Mouse (Mus musculus): ENCODE results near the gene Hoxc10. TPM values are rescaled to one million over a fixed set of nuclear protein-coding genes. Genes with fewer than 3 reads are reported as not detected.

Hoxc10 gene
- polyA plus RNA-seq, 1 experiment from 2014 or later = not detected

GRCm38 (mm10) chr15:102988078-102988477 lies 21.5 kb downstream of the Hoxc10 start:
- Histone ChIP-seq H3K4me3 (no peak overlapping the region), H3K27ac (replicated peaks) (no peak overlapping the region), H3K36me3 (no peaks in the 10 kb centered on the region), H3K27me3 (ENCODE audit: low read depth, poor library complexity, severe bottlenecking) (peaks cover 100% of the 10 kb centered on the region), H3K9me3 (replicated peaks) (no peaks in the 10 kb centered on the region), H3K4me1 (0 out of 2 replicates have a peak, but pooled peaks cover 5% of the 10 kb centered on the region)
- WGBS = 11% methylated on average over 5 of the region's 5 CpGs
- DNase-seq (ENCODE audit: low spot score) = no peak

GRCm38 (mm10) chr15:102990461-102991397 lies 24.1 kb downstream of the Hoxc10 start, which contains the start of gene Hoxc8:
TSS of gene Hoxc8 (plus strand) at chr15:102990607.
- H3K4me1 ChIP-seq = 0 out of 2 replicates have a peak, but pooled peaks cover 5% of the 10 kb centered on the region
- H3K4me3 ChIP-seq = no peak within 1 kb of the TSS
- peaks cover 100% of the 10 kb centered on the region for H3K27me3 ChIP-seq (ENCODE audit: low read depth, poor library complexity, severe bottlenecking)
- no peak within 1 kb of the TSS for H3K27ac ChIP-seq (replicated peaks)
- DNase-seq (ENCODE audit: low spot score) = no peak
- no peaks in the 10 kb centered on the region for H3K36me3 ChIP-seq
- WGBS = 1% methylated on average over 69 of the region's 69 CpGs
- H3K9me3 ChIP-seq (replicated peaks) = no peaks in the 10 kb centered on the region

- Histone ChIP-seq H3K4me3 (no peak overlapping the region), H3K27ac (replicated peaks) (no peak overlapping the region), H3K27me3 (ENCODE audit: low read depth, poor library complexity, severe bottlenecking) (peaks cover 100% of the 10 kb centered on the region), H3K4me1 (0 out of 2 replicates have a peak, but pooled peaks cover 5% of the 10 kb centered on the region), H3K9me3 (replicated peaks) (no peaks in the 10 kb centered on the region), H3K36me3 (no peaks in the 10 kb centered on the region)
- 3% methylated on average over 7 of the region's 7 CpGs for WGBS
- DNase-seq (ENCODE audit: low spot score) = no peak
Observed at GRCm38 (mm10) chr15:102991782-102992181, 25.2 kb downstream of the Hoxc10 start.

GRCm38 (mm10) chr15:102992206-102992605 lies 25.6 kb downstream of the Hoxc10 start:
- H3K36me3 ChIP-seq = no peaks in the 10 kb centered on the region
- peaks cover 100% of the 10 kb centered on the region for H3K27me3 ChIP-seq (ENCODE audit: low read depth, poor library complexity, severe bottlenecking)
- H3K4me1 ChIP-seq = 0 out of 2 replicates have a peak, but pooled peaks cover 5% of the 10 kb centered on the region
- DNase-seq (ENCODE audit: low spot score) = no peak
- H3K9me3 ChIP-seq (replicated peaks) = no peaks in the 10 kb centered on the region
- WGBS = under 1% methylated on average over 11 of the region's 11 CpGs
- no peak overlapping the region for H3K27ac ChIP-seq (replicated peaks)
- H3K4me3 ChIP-seq = no peak overlapping the region

- 1% methylated on average over 3 of the region's 3 CpGs for WGBS
- DNase-seq (ENCODE audit: low spot score) = no peak
- H3K36me3 ChIP-seq = no peaks in the 10 kb centered on the region
Observed at GRCm38 (mm10) chr15:102992863-102993262, 26.3 kb downstream of the Hoxc10 start.

GRCm38 (mm10) chr15:102996548-102996947 lies 30.0 kb downstream of the Hoxc10 start:
- no peaks in the 10 kb centered on the region for H3K9me3 ChIP-seq (replicated peaks)
- no peak for DNase-seq (ENCODE audit: low spot score)
- 3% methylated on average over 9 of the region's 9 CpGs for WGBS
- no peak overlapping the region for H3K4me3 ChIP-seq
- no peaks in the 10 kb centered on the region for H3K36me3 ChIP-seq
- H3K27me3 ChIP-seq (ENCODE audit: low read depth, poor library complexity, severe bottlenecking) = peaks cover 100% of the 10 kb centered on the region
- H3K27ac ChIP-seq (replicated peaks) = no peak overlapping the region
- peaks cover 14% of the 10 kb centered on the region for H3K4me1 ChIP-seq

More at GRCm38 (mm10) chr15:102992863-102993262, 26.3 kb downstream of the Hoxc10 start:
- Histone ChIP-seq H3K9me3 (replicated peaks) (no peaks in the 10 kb centered on the region), H3K27ac (replicated peaks) (no peak overlapping the region), H3K27me3 (ENCODE audit: low read depth, poor library complexity, severe bottlenecking) (peaks cover 100% of the 10 kb centered on the region), H3K4me3 (no peak overlapping the region), H3K4me1 (0 out of 2 replicates have a peak, but pooled peaks cover 5% of the 10 kb centered on the region)

- no peak overlapping the region for H3K4me3 ChIP-seq
- H3K27me3 ChIP-seq (ENCODE audit: low read depth, poor library complexity, severe bottlenecking) = peaks cover 100% of the 10 kb centered on the region
- WGBS = under 1% methylated on average over 3 of the region's 3 CpGs
- H3K27ac ChIP-seq (replicated peaks) = no peak overlapping the region
- H3K9me3 ChIP-seq (replicated peaks) = no peaks in the 10 kb centered on the region
- no peaks in the 10 kb centered on the region for H3K36me3 ChIP-seq
- DNase-seq (ENCODE audit: low spot score) = no peak
- peaks cover 14% of the 10 kb centered on the region for H3K4me1 ChIP-seq
Observed at GRCm38 (mm10) chr15:102997431-102997830, 30.8 kb downstream of the Hoxc10 start.

GRCm38 (mm10) chr15:102997939-102998355 lies 31.4 kb downstream of the Hoxc10 start, which contains the start of gene Hoxc6:
TSS of gene Hoxc6 (plus strand) at chr15:102998257.
- Histone ChIP-seq H3K9me3 (replicated peaks) (no peaks in the 10 kb centered on the region), H3K4me3 (peak within 1 kb of the TSS; percentile 47), H3K27ac (replicated peaks) (no peak within 1 kb of the TSS), H3K4me1 (peaks cover 14% of the 10 kb centered on the region), H3K27me3 (ENCODE audit: low read depth, poor library complexity, severe bottlenecking) (peaks cover 100% of the 10 kb centered on the region), H3K36me3 (no peaks in the 10 kb centered on the region)
- 1% methylated on average over 19 of the region's 19 CpGs for WGBS
- DNase-seq (ENCODE audit: low spot score) = no peak

DNA sequence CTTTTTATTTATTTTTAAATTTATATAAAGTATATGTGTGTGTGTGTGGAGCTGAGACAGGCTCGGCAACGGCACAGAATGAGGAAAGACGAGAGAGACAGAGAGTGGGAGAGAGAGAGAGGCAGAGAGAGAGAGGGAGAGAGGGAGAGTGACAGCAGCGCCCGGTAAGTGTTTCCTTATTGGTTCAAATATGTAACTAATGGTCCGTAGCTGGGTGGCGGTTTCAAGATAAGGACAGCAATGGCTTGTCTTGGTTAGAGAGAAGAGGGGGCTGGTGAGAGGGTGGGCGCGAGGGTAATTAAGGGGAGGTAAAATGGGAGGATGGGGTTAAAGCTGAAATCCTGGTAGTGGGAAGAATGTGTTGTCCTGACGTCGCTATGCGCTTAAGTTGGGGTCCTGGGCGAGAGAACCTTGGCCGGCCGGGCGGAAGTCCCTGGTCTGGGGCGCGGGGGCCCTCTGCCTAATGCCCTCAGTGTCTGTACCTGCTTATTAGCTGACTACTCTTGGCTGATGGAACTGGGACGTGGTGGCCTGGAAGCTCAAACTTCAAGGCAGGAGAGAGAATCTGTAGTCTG lies 32.1 kb downstream of the Hoxc10 start:
- WGBS = 2% methylated on average over 19 of the region's 19 CpGs
- no peak for DNase-seq (ENCODE audit: low spot score)
- peak overlapping the region; percentile 47 for H3K4me3 ChIP-seq
- no peaks in the 10 kb centered on the region for H3K9me3 ChIP-seq (replicated peaks)
- peaks cover 14% of the 10 kb centered on the region for H3K4me1 ChIP-seq
- no peak overlapping the region for H3K27ac ChIP-seq (replicated peaks)
- no peaks in the 10 kb centered on the region for H3K36me3 ChIP-seq
- peaks cover 100% of the 10 kb centered on the region for H3K27me3 ChIP-seq (ENCODE audit: low read depth, poor library complexity, severe bottlenecking)

GRCm38 (mm10) chr15:102999183-102999831 lies 32.7 kb downstream of the Hoxc10 start:
- Histone ChIP-seq H3K27me3 (ENCODE audit: low read depth, poor library complexity, severe bottlenecking) (peaks cover 100% of the 10 kb centered on the region), H3K9me3 (replicated peaks) (no peaks in the 10 kb centered on the region), H3K27ac (replicated peaks) (no peak overlapping the region), H3K4me1 (peaks cover 14% of the 10 kb centered on the region), H3K36me3 (no peaks in the 10 kb centered on the region), H3K4me3 (peak overlapping the region; percentile 47)
- no peak for DNase-seq (ENCODE audit: low spot score)
- WGBS = 0% methylated on average over 33 of the region's 33 CpGs

DNA sequence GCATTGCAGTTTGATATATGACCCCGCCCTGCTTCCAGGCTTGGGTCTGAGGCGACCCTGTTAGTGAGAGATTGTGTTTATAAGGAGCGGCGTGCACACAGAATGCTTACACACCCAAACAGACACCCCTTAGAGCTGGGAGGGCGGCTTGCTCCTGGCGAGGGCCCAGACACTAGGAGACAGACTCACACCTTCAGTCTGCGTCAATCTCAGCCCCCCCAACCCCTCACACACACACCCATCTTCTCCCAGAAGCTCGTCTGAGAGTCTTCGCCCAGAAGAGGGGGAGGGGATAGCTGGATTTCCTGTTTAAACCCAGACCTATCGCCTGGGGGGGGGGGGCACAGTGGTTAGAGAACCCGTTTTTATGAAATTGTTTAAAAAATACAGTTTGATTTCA lies 33.4 kb downstream of the Hoxc10 start:
- no peak overlapping the region for H3K4me3 ChIP-seq
- H3K9me3 ChIP-seq (replicated peaks) = no peaks in the 10 kb centered on the region
- DNase-seq (ENCODE audit: low spot score) = no peak
- H3K36me3 ChIP-seq = no peaks in the 10 kb centered on the region
- 1% methylated on average over 11 of the region's 11 CpGs for WGBS
- H3K27me3 ChIP-seq (ENCODE audit: low read depth, poor library complexity, severe bottlenecking) = peaks cover 100% of the 10 kb centered on the region
- no peak overlapping the region for H3K27ac ChIP-seq (replicated peaks)
- H3K4me1 ChIP-seq = peaks cover 14% of the 10 kb centered on the region

GRCm38 (mm10) chr15:103000501-103000901 lies 33.9 kb downstream of the Hoxc10 start:
- Histone ChIP-seq H3K4me3 (no peak overlapping the region), H3K9me3 (replicated peaks) (no peaks in the 10 kb centered on the region), H3K27ac (replicated peaks) (no peak overlapping the region), H3K27me3 (ENCODE audit: low read depth, poor library complexity, severe bottlenecking) (peaks cover 100% of the 10 kb centered on the region), H3K4me1 (peaks cover 14% of the 10 kb centered on the region), H3K36me3 (no peaks in the 10 kb centered on the region)
- under 1% methylated on average over 24 of the region's 24 CpGs for WGBS
- DNase-seq (ENCODE audit: low spot score) = peak; percentile 51
